Mouse (Mus musculus): ENCODE measurements around the gene Olfr64. TPM values are rescaled to one million over a fixed set of nuclear protein-coding genes. Genes with fewer than 3 reads are reported as not detected.

Olfr64 gene
- polyA plus RNA-seq, 1 experiment, result not detected

GRCm38 (mm10) chr7:103860855-103861254 lies 33.4 kb downstream of the Olfr64 start:
- no peak overlapping the region for H3K27ac ChIP-seq (ENCODE audit: insufficient read depth, low read depth, low read length)
- no peak for TF ChIP-seq POLR2A (IDR thresholded peaks at IDR 0.05; ENCODE audit: low read depth, low read length)
- no peak for TF ChIP-seq CTCF (conservative IDR thresholded peaks at IDR 0.05; ENCODE audit: insufficient read depth, insufficient read length, low read depth, low read length)
- no peak overlapping the region for H3K4me3 ChIP-seq (ENCODE audit: insufficient read depth, low read depth, low read length)
- no peaks in the 10 kb centered on the region for H3K27me3 ChIP-seq (replicated peaks; ENCODE audit: control insufficient read depth, insufficient read depth, low read length)
- H3K36me3 ChIP-seq (ENCODE audit: control insufficient read depth, insufficient read depth, low read length), result no peaks in the 10 kb centered on the region
- 59% methylated on average over 1 of the region's 1 CpGs for WGBS
- no peaks in the 10 kb centered on the region for H3K4me1 ChIP-seq (ENCODE audit: control insufficient read depth, insufficient read depth, low read length)
- no peak for DNase-seq

- Histone ChIP-seq H3K4me1 (ENCODE audit: control insufficient read depth, insufficient read depth, low read length) (no peaks in the 10 kb centered on the region), H3K4me3 (ENCODE audit: insufficient read depth, low read depth, low read length) (no peak overlapping the region), H3K27ac (ENCODE audit: insufficient read depth, low read depth, low read length) (no peak overlapping the region), H3K36me3 (ENCODE audit: control insufficient read depth, insufficient read depth, low read length) (no peaks in the 10 kb centered on the region), H3K27me3 (replicated peaks; ENCODE audit: control insufficient read depth, insufficient read depth, low read length) (no peaks in the 10 kb centered on the region)
- DNase-seq, result no peak
- 59% methylated on average over 2 of the region's 2 CpGs for WGBS
- TF ChIP-seq CTCF (conservative IDR thresholded peaks at IDR 0.05; ENCODE audit: insufficient read depth, insufficient read length, low read depth, low read length) (no peak), POLR2A (IDR thresholded peaks at IDR 0.05; ENCODE audit: low read depth, low read length) (no peak)
Observed at GRCm38 (mm10) chr7:103859076-103859475, 35.2 kb downstream of the Olfr64 start.

- Histone ChIP-seq H3K27ac (ENCODE audit: insufficient read depth, low read depth, low read length) (no peak overlapping the region), H3K4me3 (ENCODE audit: insufficient read depth, low read depth, low read length) (no peak overlapping the region), H3K27me3 (replicated peaks; ENCODE audit: control insufficient read depth, insufficient read depth, low read length) (no peaks in the 10 kb centered on the region), H3K4me1 (ENCODE audit: control insufficient read depth, insufficient read depth, low read length) (no peaks in the 10 kb centered on the region), H3K36me3 (ENCODE audit: control insufficient read depth, insufficient read depth, low read length) (no peaks in the 10 kb centered on the region)
- DNase-seq, result no peak
- WGBS, result 55% methylated on average over 1 of the region's 1 CpGs
- no peak for TF ChIP-seq POLR2A (IDR thresholded peaks at IDR 0.05; ENCODE audit: low read depth, low read length)
- no peak for TF ChIP-seq CTCF (conservative IDR thresholded peaks at IDR 0.05; ENCODE audit: insufficient read depth, insufficient read length, low read depth, low read length)
Observed at GRCm38 (mm10) chr7:103854669-103855068, 39.6 kb downstream of the Olfr64 start.

- Histone ChIP-seq H3K36me3 (ENCODE audit: control insufficient read depth, insufficient read depth, low read length) (no peaks in the 10 kb centered on the region), H3K27ac (ENCODE audit: insufficient read depth, low read depth, low read length) (no peak within 1 kb of the TSS), H3K4me1 (ENCODE audit: control insufficient read depth, insufficient read depth, low read length) (no peaks in the 10 kb centered on the region), H3K4me3 (ENCODE audit: insufficient read depth, low read depth, low read length) (no peak within 1 kb of the TSS), H3K27me3 (replicated peaks; ENCODE audit: control insufficient read depth, insufficient read depth, low read length) (no peaks in the 10 kb centered on the region; the same call in 1 of the 2 replicates)
- TF ChIP-seq CTCF (conservative IDR thresholded peaks at IDR 0.05; ENCODE audit: insufficient read depth, insufficient read length, low read depth, low read length), result no peak
- TF ChIP-seq POLR2A (IDR thresholded peaks at IDR 0.05; ENCODE audit: low read depth, low read length), result no peak
- WGBS, result 60% methylated on average over 2 of the region's 2 CpGs
- no peak for DNase-seq
Observed at GRCm38 (mm10) chr7:103853090-103853489, 41.2 kb downstream of the Olfr64 start, which contains the start of gene Hbb-y. Gene Hbb-y (minus strand): TSS chr7:103853216.

GRCm38 (mm10) chr7:103844525-103845325 lies 49.6 kb downstream of the Olfr64 start:
- H3K27ac ChIP-seq (ENCODE audit: insufficient read depth, low read depth, low read length), result no peak overlapping the region
- no peak for DNase-seq
- WGBS, result 38% methylated on average over 2 of the region's 2 CpGs
- no peak overlapping the region for H3K4me3 ChIP-seq (ENCODE audit: insufficient read depth, low read depth, low read length)
- H3K36me3 ChIP-seq (ENCODE audit: control insufficient read depth, insufficient read depth, low read length), result no peaks in the 10 kb centered on the region
- no peaks in the 10 kb centered on the region; the same call in 1 of the 2 replicates for H3K27me3 ChIP-seq (replicated peaks; ENCODE audit: control insufficient read depth, insufficient read depth, low read length)
- no peaks in the 10 kb centered on the region for H3K4me1 ChIP-seq (ENCODE audit: control insufficient read depth, insufficient read depth, low read length)
- no peak for TF ChIP-seq CTCF (conservative IDR thresholded peaks at IDR 0.05; ENCODE audit: insufficient read depth, insufficient read length, low read depth, low read length)
- no peak for TF ChIP-seq POLR2A (IDR thresholded peaks at IDR 0.05; ENCODE audit: low read depth, low read length)

GRCm38 (mm10) chr7:103843034-103843433 lies 51.3 kb downstream of the Olfr64 start, which contains the start of gene Hbb-bh1:
Gene Hbb-bh1 (minus strand): TSS chr7:103843164.
- 84% methylated on average over 2 of the region's 2 CpGs for WGBS

GRCm38 (mm10) chr7:103840268-103840667 lies 54.0 kb downstream of the Olfr64 start, which contains the start of gene Hbb-bh2:
Gene Hbb-bh2 (minus strand): TSS chr7:103840520.
- no peak for DNase-seq
- H3K36me3 ChIP-seq (ENCODE audit: control insufficient read depth, insufficient read depth, low read length), result no peaks in the 10 kb centered on the region
- H3K4me3 ChIP-seq (ENCODE audit: insufficient read depth, low read depth, low read length), result no peak within 1 kb of the TSS
- no peak for TF ChIP-seq CTCF (conservative IDR thresholded peaks at IDR 0.05; ENCODE audit: insufficient read depth, insufficient read length, low read depth, low read length)
- no peak for TF ChIP-seq POLR2A (IDR thresholded peaks at IDR 0.05; ENCODE audit: low read depth, low read length)
- 65% methylated on average over 3 of the region's 3 CpGs for WGBS
- H3K4me1 ChIP-seq (ENCODE audit: control insufficient read depth, insufficient read depth, low read length), result no peaks in the 10 kb centered on the region
- no peak within 1 kb of the TSS for H3K27ac ChIP-seq (ENCODE audit: insufficient read depth, low read depth, low read length)
- no peaks in the 10 kb centered on the region for H3K27me3 ChIP-seq (replicated peaks; ENCODE audit: control insufficient read depth, insufficient read depth, low read length)

More at GRCm38 (mm10) chr7:103843034-103843433, 51.3 kb downstream of the Olfr64 start, which contains the start of gene Hbb-bh1:
- no peak within 1 kb of the TSS for H3K27ac ChIP-seq (ENCODE audit: insufficient read depth, low read depth, low read length)
- TF ChIP-seq CTCF (conservative IDR thresholded peaks at IDR 0.05; ENCODE audit: insufficient read depth, insufficient read length, low read depth, low read length), result no peak
- TF ChIP-seq POLR2A (IDR thresholded peaks at IDR 0.05; ENCODE audit: low read depth, low read length), result no peak
- H3K27me3 ChIP-seq (replicated peaks; ENCODE audit: control insufficient read depth, insufficient read depth, low read length), result no peaks in the 10 kb centered on the region
- H3K36me3 ChIP-seq (ENCODE audit: control insufficient read depth, insufficient read depth, low read length), result no peaks in the 10 kb centered on the region
- no peaks in the 10 kb centered on the region for H3K4me1 ChIP-seq (ENCODE audit: control insufficient read depth, insufficient read depth, low read length)
- no peak for DNase-seq
- H3K4me3 ChIP-seq (ENCODE audit: insufficient read depth, low read depth, low read length), result no peak within 1 kb of the TSS

Other genes starting within 250 kb of the Olfr64 start
- gene Olfr623, start 230.8 kb downstream of the Olfr64 start, polyA plus RNA-seq (2012; rRNA removed), result not detected in 2 replicates
- not detected in 2 replicates for gene Olfr624, start 223.3 kb downstream of the Olfr64 start, polyA plus RNA-seq (2012; rRNA removed)
- gene Olfr625-ps1, start 211.8 kb downstream of the Olfr64 start, polyA plus RNA-seq (2012; rRNA removed), result not detected in 2 replicates
- not detected in 2 replicates for gene Olfr243, start 179.8 kb downstream of the Olfr64 start, polyA plus RNA-seq (2012; rRNA removed)
- not detected in 2 replicates for gene Olfr628, start 164.1 kb downstream of the Olfr64 start, polyA plus RNA-seq (2012; rRNA removed)
- not detected in 2 replicates for gene Olfr629, start 149.5 kb downstream of the Olfr64 start, polyA plus RNA-seq (2012; rRNA removed)
- not detected in 2 replicates for gene Olfr630, start 137.2 kb downstream of the Olfr64 start, polyA plus RNA-seq (2012; rRNA removed)
- gene Olfr69, start 122.9 kb downstream of the Olfr64 start, polyA plus RNA-seq (2012; rRNA removed), result not detected in 2 replicates
- not detected in 2 replicates for gene Olfr68, start 114.8 kb downstream of the Olfr64 start, polyA plus RNA-seq (2012; rRNA removed)
- gene Olfr67, start 102.7 kb downstream of the Olfr64 start, polyA plus RNA-seq (2012; rRNA removed), result not detected in 2 replicates
- gene Hbb-bt, start 80.5 kb downstream of the Olfr64 start, polyA plus RNA-seq (2012; rRNA removed), result 323 and 441 TPM in 2 replicates
- gene Hbb-bs, start 66.4 kb downstream of the Olfr64 start, polyA plus RNA-seq (2012; rRNA removed), result 3,704 and 5,002 TPM in 2 replicates
- not detected in 2 replicates for gene Hbb-bh2, start 54.0 kb downstream of the Olfr64 start, polyA plus RNA-seq (2012; rRNA removed)
- gene Hbb-bh1, start 51.3 kb downstream of the Olfr64 start, polyA plus RNA-seq (2012; rRNA removed), result not detected in 2 replicates
- not detected in 2 replicates for gene Hbb-y, start 41.3 kb downstream of the Olfr64 start, polyA plus RNA-seq (2012; rRNA removed)
- gene Olfr66, start 8.2 kb downstream of the Olfr64 start, polyA plus RNA-seq (2012; rRNA removed), result not detected in 2 replicates
- not detected in 2 replicates for gene Olfr65, start 9.0 kb upstream of the Olfr64 start, polyA plus RNA-seq (2012; rRNA removed)
- not detected in 2 replicates for gene Olfr631, start 34.3 kb upstream of the Olfr64 start, polyA plus RNA-seq (2012; rRNA removed)
- not detected in 2 replicates for gene Olfr632, start 39.9 kb upstream of the Olfr64 start, polyA plus RNA-seq (2012; rRNA removed)
- not detected in 2 replicates for gene Olfr633, start 50.0 kb upstream of the Olfr64 start, polyA plus RNA-seq (2012; rRNA removed)
- not detected in 2 replicates for gene Olfr635, start 76.7 kb upstream of the Olfr64 start, polyA plus RNA-seq (2012; rRNA removed)
- not detected in 2 replicates for gene Olfr638, start 104.3 kb upstream of the Olfr64 start, polyA plus RNA-seq (2012; rRNA removed)
- gene Olfr639, start 122.8 kb upstream of the Olfr64 start, polyA plus RNA-seq (2012; rRNA removed), result not detected in 2 replicates
- not detected in 2 replicates for gene Olfr640, start 131.1 kb upstream of the Olfr64 start, polyA plus RNA-seq (2012; rRNA removed)
- not detected in 2 replicates for gene Olfr641, start 141.0 kb upstream of the Olfr64 start, polyA plus RNA-seq (2012; rRNA removed)
- gene Olfr642, start 158.2 kb upstream of the Olfr64 start, polyA plus RNA-seq (2012; rRNA removed), result not detected in 2 replicates
- gene 4930516K23Rik, start 167.0 kb upstream of the Olfr64 start, polyA plus RNA-seq (2012; rRNA removed), result not detected in 2 replicates
- not detected in 2 replicates for gene Olfr644, start 177.4 kb upstream of the Olfr64 start, polyA plus RNA-seq (2012; rRNA removed)
- gene Olfr645, start 191.0 kb upstream of the Olfr64 start, polyA plus RNA-seq (2012; rRNA removed), result not detected in 2 replicates
- not detected in 2 replicates for gene Olfr646, start 210.4 kb upstream of the Olfr64 start, polyA plus RNA-seq (2012; rRNA removed)
- gene Ubqln5, start 235.3 kb upstream of the Olfr64 start, polyA plus RNA-seq (2012; rRNA removed), result not detected in 2 replicates
- gene Olfr643, start 242.9 kb upstream of the Olfr64 start, polyA plus RNA-seq (2012; rRNA removed), result not detected in 2 replicates
- gene Ubqln3, start 248.8 kb upstream of the Olfr64 start, polyA plus RNA-seq (2012; rRNA removed), result 0.07 and 0.09 TPM in 2 replicates